Mouse (Mus musculus): Measurements from ENCODE around the gene Styx. TPM values are rescaled to one million over a fixed set of nuclear protein-coding genes. Genes with fewer than 3 reads are reported as not detected.
"Not testable (repeated sequence)": the region's sequence is repeated elsewhere in the genome, so short reads cannot be mapped to it uniquely, and the experiment has no call there.

Gene Styx
- polyA plus RNA-seq, 1 experiment from 2014 or later = 79.4 TPM

DNA sequence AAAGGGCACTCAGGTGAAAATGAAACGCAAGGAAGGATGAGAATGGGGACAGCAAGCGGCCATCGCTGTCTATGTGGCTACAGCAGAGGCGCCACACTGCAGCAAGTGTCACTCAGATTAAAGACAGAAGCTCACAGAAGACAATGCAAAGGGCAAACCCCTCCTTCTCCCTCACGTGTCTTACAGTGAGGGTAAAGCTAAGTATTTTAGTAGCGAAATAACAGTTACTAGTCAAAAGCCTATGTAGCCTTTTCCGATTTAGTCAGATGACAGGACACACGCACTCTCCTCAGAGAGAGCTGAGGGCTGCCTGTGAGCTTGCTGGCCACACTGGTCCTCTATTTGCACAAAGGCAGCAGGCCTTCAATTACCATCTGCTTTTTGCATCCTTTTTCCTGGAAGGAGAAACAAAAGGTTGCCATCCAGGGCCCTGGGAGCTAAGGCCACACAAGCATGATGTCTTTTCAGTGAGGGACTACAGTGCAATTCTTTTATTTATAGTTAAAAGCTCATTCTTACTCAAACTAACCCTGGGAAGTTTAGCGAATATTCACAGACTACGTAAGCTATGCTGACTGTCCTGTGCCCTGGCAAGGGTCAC, 112.1 kb downstream of the Styx start:
- no peaks in the 10 kb centered on the region for H3K9me3 ChIP-seq
- no peak overlapping the region for H3K27ac ChIP-seq
- 77% methylated on average over 10 of the region's 10 CpGs for WGBS
- no peak overlapping the region for H3K4me3 ChIP-seq
- H3K9ac ChIP-seq = no peak overlapping the region
- peaks cover 19% of the 10 kb centered on the region for H3K4me1 ChIP-seq
- H3K36me3 ChIP-seq = peaks cover 84% of the 10 kb centered on the region
- H3K27me3 ChIP-seq = no peaks in the 10 kb centered on the region
- ATAC-seq (ENCODE audit: low FRiP score, low read depth) = no peak
- H3K4me2 ChIP-seq (replicated peaks) = no peak overlapping the region

DNA sequence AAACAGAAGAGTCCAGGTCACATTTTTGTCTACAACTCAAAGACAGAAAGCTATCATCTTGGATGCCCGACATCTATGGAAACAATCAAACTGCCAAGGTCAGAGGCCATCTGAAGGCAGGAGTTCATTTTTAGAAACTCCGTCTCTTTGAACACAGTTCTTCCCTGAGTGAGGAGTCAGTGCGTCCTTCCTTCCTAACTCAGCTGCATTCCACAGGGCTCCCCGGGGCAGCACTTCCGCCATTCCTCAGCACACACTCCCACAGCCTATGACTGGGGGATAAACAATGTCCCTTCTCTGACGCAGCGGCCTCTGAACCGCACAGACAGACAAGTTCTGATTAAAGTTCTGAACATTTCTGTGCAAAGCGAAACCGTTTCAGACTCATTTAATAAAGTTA, 112.7 kb downstream of the Styx start:
- Histone ChIP-seq H3K9me3 (no peaks in the 10 kb centered on the region), H3K4me1 (peaks cover 19% of the 10 kb centered on the region), H3K27ac (no peak overlapping the region), H3K4me2 (replicated peaks) (no peak overlapping the region), H3K9ac (no peak overlapping the region), H3K4me3 (no peak overlapping the region), H3K27me3 (no peaks in the 10 kb centered on the region), H3K36me3 (peaks cover 80% of the 10 kb centered on the region)
- no peak for ATAC-seq (ENCODE audit: low FRiP score, low read depth)
- 25% methylated on average over 10 of the region's 10 CpGs for WGBS

DNA sequence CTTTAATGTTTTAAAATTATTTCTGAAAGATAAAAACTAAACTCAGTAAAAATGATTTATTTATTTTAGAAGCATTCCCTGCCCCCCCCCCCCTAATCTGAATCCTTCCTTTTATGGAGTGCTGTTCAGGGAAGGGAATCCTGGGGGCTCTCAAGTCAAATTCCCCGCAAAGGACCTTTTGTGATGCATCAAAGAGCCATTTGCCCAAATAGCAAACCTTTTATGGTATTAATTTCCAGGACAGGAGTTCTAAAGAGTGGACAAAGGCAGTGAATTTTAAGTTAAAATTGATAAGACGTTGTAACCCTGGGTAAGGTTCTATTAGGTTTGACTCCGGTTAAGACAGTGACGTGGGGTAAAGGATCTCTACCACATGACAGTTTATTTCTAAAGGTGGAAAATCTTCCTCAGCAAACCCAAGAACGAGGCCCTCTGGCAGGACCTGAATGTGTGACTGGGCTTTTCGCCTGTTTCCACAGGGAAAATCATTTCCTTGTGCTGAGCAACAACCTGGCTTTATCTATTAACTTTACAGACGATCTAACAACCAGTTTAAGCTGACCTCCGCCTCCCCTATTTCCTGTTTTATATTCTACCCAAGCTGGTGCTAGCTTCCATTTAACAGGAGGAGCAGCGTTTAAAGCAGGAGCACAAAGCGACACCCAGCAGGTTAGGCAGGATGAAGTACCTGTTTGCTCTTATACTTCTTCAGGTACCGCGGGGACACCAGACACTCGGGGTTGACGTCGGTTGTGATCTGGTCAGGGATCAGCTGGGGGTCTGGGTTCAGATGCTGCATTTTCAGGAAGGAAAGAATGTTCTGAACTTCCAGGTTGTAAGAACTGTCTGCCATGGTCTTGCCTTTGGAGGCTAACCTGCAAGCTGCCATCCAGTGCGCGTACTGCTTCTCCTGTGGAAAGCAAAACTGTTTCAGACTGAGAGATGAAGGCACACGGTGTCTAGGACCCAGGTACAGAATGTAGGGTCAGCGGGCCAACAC, 113.4 kb downstream of the Styx start:
- H3K9ac ChIP-seq = no peak overlapping the region
- ATAC-seq (ENCODE audit: low FRiP score, low read depth) = no peak
- 60% methylated on average over 19 of the region's 19 CpGs for WGBS

DNA sequence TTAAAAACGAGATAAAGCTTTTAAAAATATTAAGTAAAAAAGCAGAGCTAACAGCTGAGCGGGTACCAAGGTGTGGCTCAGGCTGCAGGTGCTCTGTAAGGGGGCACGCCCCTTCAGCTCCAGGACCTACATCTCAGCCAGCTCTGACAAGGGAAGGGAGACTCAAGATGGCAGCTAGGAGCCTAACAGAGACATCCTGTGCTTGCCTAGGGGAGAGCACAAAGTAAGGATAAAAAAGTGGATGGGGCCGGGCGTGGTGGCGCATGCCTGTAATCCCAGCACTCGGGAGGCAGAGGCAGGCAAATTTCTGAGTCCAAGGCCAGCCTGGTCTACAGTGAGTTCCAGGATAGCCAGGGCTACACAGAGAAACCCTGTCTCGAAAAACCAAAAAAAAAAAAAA, 115.5 kb downstream of the Styx start:
- not testable (repeated sequence) for ATAC-seq (ENCODE audit: low FRiP score, low read depth); H3K27ac ChIP-seq; H3K9me3 ChIP-seq; H3K4me3 ChIP-seq; H3K4me2 ChIP-seq (replicated peaks); H3K27me3 ChIP-seq; H3K9ac ChIP-seq
- peaks cover 19% of the 10 kb centered on the region for H3K4me1 ChIP-seq
- H3K36me3 ChIP-seq = peaks cover 84% of the 10 kb centered on the region
- 92% methylated on average over 8 of the region's 8 CpGs for WGBS

More for the DNA sequence above, 113.4 kb downstream of the Styx start:
- peaks cover 19% of the 10 kb centered on the region for H3K4me1 ChIP-seq
- H3K4me2 ChIP-seq (replicated peaks) = no peak overlapping the region
- H3K36me3 ChIP-seq = peaks cover 81% of the 10 kb centered on the region
- H3K27ac ChIP-seq = no peak overlapping the region
- 0 out of 2 replicates have a peak, but pooled peaks cover 1% of the 10 kb centered on the region for H3K9me3 ChIP-seq
- no peaks in the 10 kb centered on the region for H3K27me3 ChIP-seq
- no peak overlapping the region for H3K4me3 ChIP-seq

DNA sequence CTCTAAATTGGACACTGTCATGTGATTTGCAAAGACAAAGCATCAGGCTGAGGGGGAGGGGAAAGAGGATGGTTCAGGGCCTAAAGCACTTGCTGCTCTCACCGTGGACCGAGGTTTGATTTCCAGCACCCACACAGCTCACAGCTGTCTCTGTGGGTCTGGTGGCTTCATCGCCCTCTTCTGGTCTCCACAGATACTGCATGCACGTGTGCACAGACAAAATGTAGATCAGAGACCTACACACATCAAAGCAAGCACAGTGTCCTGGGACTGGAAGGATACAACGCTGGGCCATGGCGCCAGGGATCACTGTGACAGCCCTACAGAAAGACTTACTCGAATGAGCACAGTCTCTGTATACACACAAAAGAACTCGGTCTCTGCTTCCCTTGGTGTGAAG, 118.6 kb downstream of the Styx start:
- Histone ChIP-seq H3K9me3 (0 out of 2 replicates have a peak, but pooled peaks cover 6% of the 10 kb centered on the region), H3K27me3 (no peaks in the 10 kb centered on the region), H3K9ac (no peak overlapping the region), H3K27ac (no peak overlapping the region), H3K36me3 (peaks cover 85% of the 10 kb centered on the region), H3K4me3 (no peak overlapping the region), H3K4me1 (peaks cover 4% of the 10 kb centered on the region; the same call in 1 of the 2 replicates), H3K4me2 (replicated peaks) (no peak overlapping the region)
- 92% methylated on average over 8 of the region's 8 CpGs for WGBS
- no peak for ATAC-seq (ENCODE audit: low FRiP score, low read depth)

Small RNA genes within 50 kb of the gene (microRNA-seq; reads per million reads assigned to microRNA genes)
- gene Gm25353 = not detected

Other genes starting within 250 kb of the Styx start
- 3.8 and 4.0 TPM in 2 replicates for gene Gpr137c, start 131.4 kb upstream of the Styx start, polyA plus RNA-seq (2015; fragmentation: Nextera tagmentation; extraction: Ambion mirVana)
- gene Txndc16, start 130.8 kb upstream of the Styx start, polyA plus RNA-seq (2015; fragmentation: Nextera tagmentation; extraction: Ambion mirVana) = 18.0 and 18.9 TPM in 2 replicates
- gene Ero1l, start 32.3 kb upstream of the Styx start, polyA plus RNA-seq (2015; fragmentation: Nextera tagmentation; extraction: Ambion mirVana) = 30.2 and 32.7 TPM in 2 replicates
- 168 and 175 TPM in 2 replicates for gene Psmc6, start 21.3 kb upstream of the Styx start, polyA plus RNA-seq (2015; fragmentation: Nextera tagmentation; extraction: Ambion mirVana)
- gene Gnpnat1, start 53.8 kb downstream of the Styx start, polyA plus RNA-seq (2015; fragmentation: Nextera tagmentation; extraction: Ambion mirVana) = 50.6 and 53.5 TPM in 2 replicates
- 138 and 147 TPM in 2 replicates for gene Fermt2, start 179.0 kb downstream of the Styx start, polyA plus RNA-seq (2015; fragmentation: Nextera tagmentation; extraction: Ambion mirVana)

Measured in limb, embryonic 13.5 days (tissue).